Mouse (Mus musculus) stomach, postnatal 0 days (tissue): Measurements from ENCODE around the gene Shisa7.

Experiments
- CTCF ChIP-seq: IDR thresholded peaks from 2 replicates; pipeline ENCODE4 v1.5.1; 2016; ENCODE audit warnings: antibody characterized with exemption, low read depth, mild to moderate bottlenecking, moderate library complexity
- EP300 ChIP-seq: optimal IDR thresholded peaks from 2 replicates; pipeline ENCODE3; 2016; ENCODE audit warnings: antibody characterized with exemption

DNA sequence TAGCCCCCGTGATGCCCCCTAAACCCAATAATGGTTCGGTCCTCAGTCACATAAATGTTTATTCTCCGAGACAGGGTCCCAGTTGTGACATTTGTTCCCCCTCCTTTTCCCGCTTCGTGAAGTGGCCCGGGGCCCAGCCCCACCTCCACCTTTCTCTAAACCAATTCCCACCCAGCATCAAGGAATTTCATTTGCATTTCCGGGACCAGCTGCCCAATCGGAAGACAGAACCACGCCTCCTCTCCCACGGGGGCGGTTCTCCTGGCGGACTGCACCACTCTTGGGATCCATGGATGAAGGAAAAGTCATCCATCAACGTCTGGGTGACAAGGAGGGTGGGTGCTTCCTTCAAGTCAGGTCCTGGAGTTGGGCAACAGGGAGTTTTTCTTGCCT, 417 bp upstream of the Shisa7 start:
- TF ChIP-seq CTCF = no peak
- TF ChIP-seq EP300 = no peak
